Mouse (Mus musculus): ENCODE data around the gene Ecpas. TPM values are rescaled to one million over a fixed set of nuclear protein-coding genes. Genes with fewer than 3 reads are reported as not detected.
A peak's percentile ranks its signal among the peaks of the same experiment; 100 is the strongest.

Ecpas gene
- total and polyA plus RNA-seq, 3 experiments, result 16.1 to 219 (median 182) TPM

DNA sequence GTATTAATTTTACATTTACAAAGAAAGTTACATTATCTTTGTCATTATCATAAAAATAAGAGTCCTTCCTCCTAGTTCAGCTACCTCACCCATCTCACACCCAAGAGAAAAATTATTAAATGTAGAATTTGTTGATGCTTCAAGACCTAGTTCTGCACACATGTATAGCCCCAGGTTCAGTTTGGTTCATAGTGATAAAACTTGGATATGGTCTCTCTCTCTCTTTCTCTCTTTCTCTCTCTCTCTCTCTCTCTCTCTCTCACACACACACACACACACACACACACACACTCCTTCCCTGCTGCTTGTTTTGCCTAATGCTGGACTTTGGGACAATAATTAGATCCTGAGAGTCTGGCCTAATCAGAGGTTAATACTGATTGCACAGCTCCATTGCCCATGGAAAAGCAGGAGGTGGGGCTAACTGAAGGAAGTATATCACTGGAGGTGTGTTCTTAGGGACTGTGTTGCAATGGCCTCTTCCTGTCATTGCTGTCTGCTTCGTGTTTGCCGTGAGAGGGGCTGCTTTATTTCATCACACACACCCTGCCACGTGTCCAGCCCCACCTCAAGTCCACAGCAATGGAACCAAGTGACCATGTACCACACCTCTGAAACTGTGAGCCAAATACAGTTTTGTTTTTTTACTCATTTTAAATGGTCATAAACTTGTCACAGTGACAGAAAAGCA, 932 bp upstream of the Ecpas start:
- Histone ChIP-seq H3K27ac (no peak overlapping the region), H3K79me2 (replicated peaks; ENCODE audit: control insufficient read depth, insufficient read depth, low read length) (no peaks in the 10 kb centered on the region; the same call in 1 of the 2 replicates), H3K9ac (ENCODE audit: low read depth, low read length) (no peak overlapping the region), H3K4me1 (ENCODE audit: control insufficient read depth, insufficient read depth, low read length) (peaks cover 7% of the 10 kb centered on the region), H3K27me3 (ENCODE audit: control insufficient read depth, insufficient read depth, low read length) (no peaks in the 10 kb centered on the region), H3K4me3 (peak overlapping the region; percentile 83), H3K36me3 (ENCODE audit: control insufficient read depth, insufficient read depth, low read length) (no peaks in the 10 kb centered on the region)
- no peak for TF ChIP-seq CTCF (IDR thresholded peaks at IDR 0.05)
- no peak for TF ChIP-seq EP300 (IDR thresholded peaks at IDR 0.05; ENCODE audit: insufficient read depth, low read depth, low read length)
- TF ChIP-seq POLR2A (IDR thresholded peaks at IDR 0.05; ENCODE audit: insufficient read depth, low read depth, low read length), result no peak
- intact Hi-C loops (cut with DNase I), result loop anchor here (5.0 to 10.0 kb wide), 3 partner anchors 89 to 959 kb away; partner anchors contain the start of genes Gm20503 and Txn1
- 62% methylated on average over 3 of the region's 3 CpGs for WGBS
- no peak for DNase-seq

DNA sequence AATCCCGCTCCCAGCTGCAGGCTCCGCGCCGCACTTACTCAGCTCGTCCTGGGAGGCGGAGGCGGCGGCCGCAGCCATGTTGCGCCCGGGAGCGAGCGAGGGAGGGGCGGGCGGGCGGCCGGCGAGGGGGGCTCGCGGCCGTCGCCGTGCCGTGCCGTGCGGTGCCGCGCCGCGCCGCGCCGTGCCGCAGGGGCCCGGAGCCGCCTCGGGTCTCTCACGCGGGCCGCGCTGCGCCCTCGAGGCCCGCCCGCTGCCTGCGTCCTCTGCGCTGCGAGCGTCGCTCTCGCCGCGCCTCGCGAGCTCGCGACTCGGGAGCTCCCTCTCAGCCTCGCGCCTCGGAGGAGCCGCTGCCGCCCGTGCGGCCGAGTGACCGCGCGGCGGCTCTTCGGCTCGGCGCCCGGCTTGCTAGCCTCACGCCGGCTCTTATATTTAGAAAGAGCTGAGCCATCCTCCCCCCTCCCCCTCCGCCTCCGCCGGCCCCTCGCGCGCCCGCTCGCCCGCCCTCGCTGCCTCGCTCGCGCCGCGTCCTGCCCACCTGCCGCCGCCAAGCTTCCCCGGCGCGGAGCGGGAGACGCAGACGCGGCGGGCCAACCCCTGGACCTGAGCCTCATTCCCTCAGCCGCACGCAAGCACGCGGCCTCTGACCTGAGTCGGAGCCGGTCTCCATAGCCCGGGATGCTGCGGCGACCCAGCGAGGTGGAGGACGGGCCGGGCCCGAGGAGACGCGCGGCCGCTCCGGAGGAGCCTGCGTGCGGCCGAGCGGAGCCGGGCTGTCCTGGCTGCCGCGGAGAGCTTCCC, 519 bp downstream of the Ecpas start:
- under 1% methylated on average over 114 of the region's 126 CpGs for WGBS
- H3K79me2 ChIP-seq (replicated peaks; ENCODE audit: control insufficient read depth, insufficient read depth, low read length), result peaks cover 2% of the 10 kb centered on the region; the same call in 1 of the 2 replicates
- DNase-seq, result peak; percentile 84
- H3K9ac ChIP-seq (ENCODE audit: low read depth, low read length), result peak overlapping the region; percentile 95
- intact Hi-C loops (cut with DNase I), result loop anchor here (5.0 to 10.0 kb wide), 3 partner anchors 90 to 957 kb away; partner anchors contain the start of genes Gm20503 and Txn1
- no peaks in the 10 kb centered on the region for H3K27me3 ChIP-seq (ENCODE audit: control insufficient read depth, insufficient read depth, low read length)
- peaks cover 9% of the 10 kb centered on the region for H3K4me1 ChIP-seq (ENCODE audit: control insufficient read depth, insufficient read depth, low read length)
- peak overlapping the region; percentile 83 for H3K4me3 ChIP-seq
- H3K27ac ChIP-seq, result peak overlapping the region; percentile 95
- TF ChIP-seq POLR2A (IDR thresholded peaks at IDR 0.05; ENCODE audit: insufficient read depth, low read depth, low read length) (peak; percentile 30; the same call in 1 of the 2 replicates), EP300 (IDR thresholded peaks at IDR 0.05; ENCODE audit: insufficient read depth, low read depth, low read length) (no peak), CTCF (IDR thresholded peaks at IDR 0.05) (no peak)
- no peaks in the 10 kb centered on the region; the same call in none of the 2 replicates for H3K36me3 ChIP-seq (ENCODE audit: control insufficient read depth, insufficient read depth, low read length)

DNA sequence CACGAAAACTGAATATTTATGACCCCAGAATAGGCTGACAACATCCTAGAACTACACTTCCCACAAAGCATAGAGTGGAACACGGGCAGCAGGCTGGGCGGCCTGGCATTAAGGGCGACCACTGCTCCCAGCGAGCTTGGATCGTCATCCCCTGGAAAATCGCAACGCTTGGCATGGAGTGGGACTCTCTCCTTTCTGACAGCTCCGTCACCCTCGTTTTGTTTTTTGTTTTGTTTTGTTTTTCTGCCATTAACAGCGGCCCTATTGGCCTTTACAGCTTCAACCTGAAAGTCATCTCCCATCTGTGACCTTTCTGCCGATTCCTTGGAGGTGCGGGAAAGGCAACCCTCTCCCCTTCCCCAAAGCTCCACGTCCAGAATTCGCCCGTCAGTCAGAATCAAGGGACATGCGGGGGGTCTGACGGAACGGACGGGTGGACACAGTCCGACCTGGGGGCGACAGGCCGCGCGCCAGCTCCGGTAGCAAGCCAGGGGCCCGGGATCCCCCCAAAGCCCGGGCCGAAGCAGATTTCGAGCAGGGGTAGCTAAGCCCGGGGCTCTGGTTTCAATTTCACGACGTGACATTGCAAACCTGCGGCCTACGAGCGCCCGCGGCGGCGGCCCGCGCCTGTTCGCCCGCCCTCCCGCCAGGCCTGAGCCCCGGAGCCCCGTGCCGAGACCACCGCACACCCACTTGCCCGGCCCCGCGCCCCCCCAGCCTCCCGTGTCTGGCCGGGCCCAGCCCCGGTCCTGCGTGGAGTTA, 1.3 kb downstream of the Ecpas start:
- peak; percentile 82 to 84 for DNase-seq
- peaks cover 10% of the 10 kb centered on the region for H3K4me1 ChIP-seq (ENCODE audit: control insufficient read depth, insufficient read depth, low read length)
- H3K9ac ChIP-seq (ENCODE audit: low read depth, low read length), result peak overlapping the region; percentile 95
- H3K36me3 ChIP-seq (ENCODE audit: control insufficient read depth, insufficient read depth, low read length), result no peaks in the 10 kb centered on the region; the same call in none of the 2 replicates
- peak overlapping the region; percentile 95 for H3K27ac ChIP-seq
- WGBS, result under 1% methylated on average over 56 of the region's 56 CpGs
- peaks cover 2% of the 10 kb centered on the region; the same call in 1 of the 2 replicates for H3K79me2 ChIP-seq (replicated peaks; ENCODE audit: control insufficient read depth, insufficient read depth, low read length)
- intact Hi-C loops (cut with DNase I), result loop anchor here (5.0 to 10.0 kb wide), 3 partner anchors 91 to 956 kb away; partner anchors contain the start of genes Gm20503 and Txn1
- TF ChIP-seq EP300 (IDR thresholded peaks at IDR 0.05; ENCODE audit: insufficient read depth, low read depth, low read length), result no peak
- no peak for TF ChIP-seq CTCF (IDR thresholded peaks at IDR 0.05)
- TF ChIP-seq POLR2A (IDR thresholded peaks at IDR 0.05; ENCODE audit: insufficient read depth, low read depth, low read length), result peak; percentile 54; the same call in 1 of the 2 replicates
- peak overlapping the region; percentile 83 for H3K4me3 ChIP-seq
- H3K27me3 ChIP-seq (ENCODE audit: control insufficient read depth, insufficient read depth, low read length), result no peaks in the 10 kb centered on the region

DNA sequence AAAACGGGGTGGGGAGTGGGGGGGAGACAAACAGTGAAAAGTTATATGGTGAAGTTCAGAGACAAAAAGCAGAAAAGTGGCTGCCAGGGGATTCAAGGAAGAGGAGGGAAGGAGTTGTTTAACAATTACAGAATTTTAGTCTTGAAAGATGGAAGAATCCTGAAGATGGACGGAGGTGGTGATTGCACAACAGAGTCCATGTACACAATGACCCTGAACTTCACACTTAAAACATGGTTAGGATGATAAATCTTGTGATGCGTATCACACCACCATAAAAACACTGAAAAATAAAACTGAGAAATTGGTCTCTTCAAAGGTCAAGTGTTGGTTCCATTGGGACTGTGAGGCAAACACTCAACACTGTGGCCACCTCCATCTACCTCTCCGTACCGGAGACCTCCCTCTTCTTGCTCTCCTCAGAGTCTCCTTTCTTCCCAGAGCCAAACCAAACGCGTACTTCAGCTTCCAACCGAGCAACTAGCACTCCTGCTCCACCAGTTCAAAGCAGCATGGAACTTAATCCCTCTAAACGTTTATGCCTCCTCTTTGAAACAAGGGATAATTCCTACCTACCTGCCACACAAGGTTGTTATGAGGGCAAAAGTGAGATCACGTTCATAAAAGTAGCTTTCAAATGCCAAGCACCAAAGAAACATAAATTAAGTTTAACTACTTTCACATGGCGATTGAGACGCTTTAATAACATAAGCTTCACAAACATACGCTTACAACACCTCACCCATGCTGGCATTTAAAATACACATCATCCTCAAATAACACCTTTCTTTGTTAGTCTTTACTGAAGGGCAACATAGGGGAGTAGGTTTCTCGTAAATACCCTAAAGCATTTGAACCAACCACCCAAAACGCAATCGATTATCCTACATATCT, 2.1 kb downstream of the Ecpas start:
- no peak for TF ChIP-seq CTCF (IDR thresholded peaks at IDR 0.05)
- no peak for TF ChIP-seq EP300 (IDR thresholded peaks at IDR 0.05; ENCODE audit: insufficient read depth, low read depth, low read length)
- no peak for TF ChIP-seq POLR2A (IDR thresholded peaks at IDR 0.05; ENCODE audit: insufficient read depth, low read depth, low read length)
- H3K36me3 ChIP-seq (ENCODE audit: control insufficient read depth, insufficient read depth, low read length), result no peaks in the 10 kb centered on the region; the same call in none of the 2 replicates
- intact Hi-C loops (cut with DNase I), result loop anchor here (5.0 to 10.0 kb wide), 3 partner anchors 92 to 956 kb away; partner anchors contain the start of genes Gm20503 and Txn1
- H3K4me1 ChIP-seq (ENCODE audit: control insufficient read depth, insufficient read depth, low read length), result peaks cover 10% of the 10 kb centered on the region
- no peaks in the 10 kb centered on the region for H3K27me3 ChIP-seq (ENCODE audit: control insufficient read depth, insufficient read depth, low read length)
- WGBS, result 41% methylated on average over 16 of the region's 16 CpGs
- H3K27ac ChIP-seq, result peak overlapping the region; percentile 95
- no peak for DNase-seq
- peaks cover 2% of the 10 kb centered on the region; the same call in 1 of the 2 replicates for H3K79me2 ChIP-seq (replicated peaks; ENCODE audit: control insufficient read depth, insufficient read depth, low read length)
- peak overlapping the region; percentile 95 for H3K9ac ChIP-seq (ENCODE audit: low read depth, low read length)
- H3K4me3 ChIP-seq, result peak overlapping the region; percentile 83

All from heart, adult 2 months (tissue).